Mouse (Mus musculus) stomach, postnatal 0 days (tissue): Measurements from ENCODE around the gene Spata16. TPM values are rescaled to one million over a fixed set of nuclear protein-coding genes. Genes with fewer than 3 reads are reported as not detected.

ENCODE experiments used
- ATAC-seq: fragments of 200-750 bp; cut with Nextera tagmentation; 2 replicates; pipeline ENCODE4 v1.8.0; 2017; ENCODE audit not compliant: low FRiP score, low TSS enrichment
- DNase-seq: peaks from one replicate; pipeline ENCODE4 v3.0.0-alpha.2; 2016; ENCODE audit warnings: low spot score
- H3K27ac ChIP-seq: fragments of 300-500 bp; sonication (generic); replicated peaks from 2 replicates; pipeline ENCODE4 v1.5.1; 2014; ENCODE audit warnings: mild to moderate bottlenecking, control low read depth
- H3K27me3 ChIP-seq: fragments of 300-500 bp; sonication (generic); 2 replicates; pipeline ENCODE4 v1.6.1; 2014; ENCODE audit warnings: low read length; ENCODE audit not compliant: control insufficient read depth, insufficient read depth
- H3K36me3 ChIP-seq: fragments of 300-500 bp; sonication (generic); 2 replicates; pipeline ENCODE4 v1.6.1; 2014; ENCODE audit warnings: low read length, mixed read lengths; ENCODE audit not compliant: control insufficient read depth, insufficient read depth
- H3K4me1 ChIP-seq: fragments of 300-500 bp; sonication (generic); replicated peaks from 2 replicates; pipeline ENCODE4 v1.6.1; 2014; ENCODE audit warnings: antibody characterized with exemption; ENCODE audit not compliant: control insufficient read depth, insufficient read depth
- H3K4me2 ChIP-seq: fragments of 300-500 bp; sonication (generic); replicated peaks from 2 replicates; pipeline ENCODE4 v1.6.1; 2014; ENCODE audit warnings: low read depth, mild to moderate bottlenecking, control low read depth, moderate library complexity
- H3K4me3 ChIP-seq: fragments of 300-500 bp; sonication (generic); 2 replicates; pipeline ENCODE4 v1.5.1; 2014; ENCODE audit warnings: low read depth, low read length, control low read depth
- H3K9ac ChIP-seq: fragments of 300-500 bp; sonication (generic); 2 replicates; pipeline ENCODE4 v1.6.1; 2014; ENCODE audit warnings: mild to moderate bottlenecking, low read length, control low read depth, mixed read lengths
- H3K9me3 ChIP-seq: fragments of 300-500 bp; sonication (generic); 2 replicates; pipeline ENCODE4 v1.6.1; 2016; ENCODE audit warnings: low read length; ENCODE audit not compliant: control insufficient read depth
- CTCF ChIP-seq: IDR thresholded peaks from 2 replicates; pipeline ENCODE4 v1.5.1; 2016; ENCODE audit warnings: antibody characterized with exemption, low read depth, mild to moderate bottlenecking, moderate library complexity
- EP300 ChIP-seq: optimal IDR thresholded peaks from 2 replicates; pipeline ENCODE3; 2016; ENCODE audit warnings: antibody characterized with exemption
- WGBS: fragments of 180-500 bp; shearing (Covaris S2); extraction: QIAGEN DNeasy Blood & Tissue Kit; methylation state at CpG from one replicate; pipeline ENCODE4 v1.1.7; 2014; 5-methylcytosine and 5-hydroxymethylcytosine counted together
- microRNA-seq: library from miRNA; unstranded; fragments of <30 nt; microRNA quantifications from one replicate; pipeline ENCODE4, GENCODE M21; 2016
- polyA plus RNA-seq: library from polyadenylated mRNA; unstranded; fragments of >200 nt; fragmentation: Nextera tagmentation; extraction: Ambion mirVana; gene quantifications from 2 replicates; pipeline ENCODE4 v1.2.1, GENCODE M21; 2015

Spata16 gene
- polyA plus RNA-seq, 1 experiment from 2014 or later: not detected

GRCm38 (mm10) chr3:27027957-27028356 is 390.5 kb downstream of the Spata16 start:
- no peak overlapping the region for H3K27ac ChIP-seq
- DNase-seq (no peak), ATAC-seq (no peak)
- no peak overlapping the region for H3K9ac ChIP-seq
- no peaks in the 10 kb centered on the region for H3K27me3 ChIP-seq
- no peaks in the 10 kb centered on the region for H3K9me3 ChIP-seq
- no peak overlapping the region for H3K4me2 ChIP-seq
- H3K4me1 ChIP-seq: no peaks in the 10 kb centered on the region
- H3K36me3 ChIP-seq: no peaks in the 10 kb centered on the region
- H3K4me3 ChIP-seq: no peak overlapping the region
- TF ChIP-seq EP300 (no peak), CTCF (no peak)
- 75% methylated on average over 3 of the region's 3 CpGs for WGBS

- no peak for DNase-seq
- Histone ChIP-seq H3K9ac (no peak overlapping the region), H3K9me3 (no peaks in the 10 kb centered on the region), H3K27me3 (no peaks in the 10 kb centered on the region), H3K4me1 (no peaks in the 10 kb centered on the region), H3K4me3 (no peak overlapping the region), H3K36me3 (no peaks in the 10 kb centered on the region), H3K4me2 (no peak overlapping the region), H3K27ac (no peak overlapping the region)
- no peak for ATAC-seq
- TF ChIP-seq EP300 (no peak), CTCF (no peak)
Measured at GRCm38 (mm10) chr3:27028526-27028925, 391.1 kb downstream of the Spata16 start.

- DNase-seq: no peak
- no peaks in the 10 kb centered on the region for H3K9me3 ChIP-seq
- no peaks in the 10 kb centered on the region for H3K4me1 ChIP-seq
- H3K36me3 ChIP-seq: no peaks in the 10 kb centered on the region
- 73% methylated on average over 8 of the region's 8 CpGs for WGBS
- ATAC-seq: no peak
- H3K4me3 ChIP-seq: no peak overlapping the region
- no peak overlapping the region for H3K9ac ChIP-seq
- H3K4me2 ChIP-seq: no peak overlapping the region
- no peak for TF ChIP-seq CTCF
- TF ChIP-seq EP300: no peak
- no peaks in the 10 kb centered on the region for H3K27me3 ChIP-seq
- H3K27ac ChIP-seq: no peak overlapping the region
Measured at GRCm38 (mm10) chr3:27030067-27030857, 392.8 kb downstream of the Spata16 start.

Small RNA genes lying within 50 kb of the gene (microRNA-seq; reads per million reads assigned to microRNA genes)
- gene Gm25773 (not detected), gene Gm44464 (not detected)
